Mouse (Mus musculus) lung, postnatal 0 days (tissue): ENCODE measurements around the gene Ccnk.

Experiments
- CTCF ChIP-seq: IDR thresholded peaks from 2 replicates; pipeline ENCODE4 v1.5.1; 2016; ENCODE audit warnings: antibody characterized with exemption, mild to moderate bottlenecking
- EP300 ChIP-seq: IDR thresholded peaks from 2 replicates; pipeline ENCODE4 v1.6.1; 2016; ENCODE audit warnings: antibody characterized with exemption, mild to moderate bottlenecking, control low read depth

DNA sequence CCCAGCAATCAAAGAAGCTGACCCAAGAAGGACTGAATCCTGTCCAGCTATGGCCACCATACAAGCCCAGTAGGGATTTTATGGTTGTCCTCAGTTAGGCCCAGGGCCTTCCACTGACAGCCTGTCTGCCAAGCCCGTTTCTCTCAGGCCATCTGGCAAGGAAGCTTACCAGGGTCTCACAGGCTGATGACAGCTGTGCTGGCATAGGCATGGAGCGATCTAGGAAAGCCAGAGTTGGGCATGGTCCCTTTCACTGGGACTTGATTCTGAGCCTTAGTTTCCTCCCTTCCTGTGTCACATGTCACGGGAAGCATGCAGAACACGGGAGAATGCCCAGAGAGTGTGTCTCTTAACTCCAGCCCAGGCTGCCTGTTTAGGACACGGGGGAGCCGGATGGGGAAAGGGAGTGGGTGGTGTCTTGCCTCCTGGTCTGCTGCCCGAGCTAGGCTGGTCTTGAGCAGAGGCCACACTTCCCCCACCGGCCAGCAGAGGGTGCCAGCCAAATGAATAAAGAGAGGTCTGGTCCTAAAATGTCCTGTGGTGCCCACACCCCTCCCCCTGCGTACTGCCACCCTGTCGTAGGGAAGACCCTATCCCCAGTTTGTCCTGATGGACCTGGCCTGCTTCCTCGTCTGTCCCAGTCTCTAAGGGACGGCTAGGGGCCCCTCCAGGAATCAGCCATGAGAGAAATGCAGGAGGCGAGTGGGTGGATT is 29.5 kb downstream of the Ccnk start:
- TF ChIP-seq CTCF (peak; percentile 89), EP300 (no peak)
